Mouse (Mus musculus) MEL-GATA-1-ER (cell line): ENCODE results near the gene Thbs3.

Experiments used
- DNase-seq: peaks from one replicate; pipeline ENCODE4 v3.0.0-alpha.2; 2012; ENCODE audit warnings: low read depth; ENCODE audit errors: extremely low read depth

The Thbs3 gene

DNA sequence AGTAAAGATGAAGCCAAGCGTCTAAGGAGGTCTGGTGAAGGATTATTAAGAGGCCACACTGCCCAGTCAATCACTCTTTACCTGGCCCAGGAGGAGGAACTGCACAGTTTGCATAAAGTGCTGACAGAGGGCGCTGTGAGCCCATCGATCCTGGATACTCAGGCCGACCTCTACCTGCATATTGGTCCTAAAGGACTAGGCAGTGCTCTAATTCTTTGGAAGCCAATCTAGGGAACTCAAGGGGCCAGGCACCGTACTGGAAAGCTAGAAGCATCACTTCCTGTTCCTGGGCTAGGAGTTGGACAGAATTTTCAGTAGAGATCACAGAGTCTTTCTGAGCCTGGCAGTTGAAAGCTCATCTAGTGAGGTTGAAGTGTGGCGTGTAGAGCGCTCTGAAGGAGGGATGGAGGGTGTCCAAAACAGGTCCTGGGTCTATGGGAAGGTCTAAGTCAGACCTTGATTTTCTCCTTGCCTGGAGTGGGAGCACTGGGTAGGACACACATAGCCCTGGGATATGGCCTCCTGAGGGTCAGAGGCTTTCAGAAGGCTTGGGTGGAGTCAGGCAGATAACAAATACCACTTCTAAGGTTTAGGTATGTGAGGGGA lies 35.6 kb downstream of the Thbs3 start:
- DNase-seq: peak; percentile 48

- DNase-seq: no peak
Measured at GRCm38 (mm10) chr3:89251365-89251895, 36.5 kb downstream of the Thbs3 start.

GRCm38 (mm10) chr3:89254994-89255393 lies 40.0 kb downstream of the Thbs3 start:
- no peak for DNase-seq

DNA sequence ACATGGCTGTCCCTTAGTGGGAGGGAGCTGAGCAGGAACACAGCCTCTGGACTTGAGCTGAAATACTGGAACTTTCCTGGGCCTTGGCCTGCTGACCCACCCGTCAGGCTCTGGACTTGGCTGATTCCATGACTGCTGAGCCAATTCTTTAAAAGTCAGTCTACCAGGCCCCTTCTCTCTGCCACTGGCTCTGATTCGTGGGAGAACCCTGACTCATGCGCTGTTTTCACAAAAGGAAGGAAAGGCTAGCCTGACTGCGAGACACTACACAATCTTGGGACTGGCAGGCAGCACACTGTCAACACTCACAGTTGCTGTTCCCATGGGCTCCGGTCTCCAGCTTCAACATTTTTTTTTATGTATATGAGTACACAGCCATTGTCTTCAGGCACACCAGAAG lies 41.2 kb downstream of the Thbs3 start:
- no peak for DNase-seq

- no peak for DNase-seq
Measured at GRCm38 (mm10) chr3:89259076-89259475, 44.1 kb downstream of the Thbs3 start, which contains the start of gene Dpm3. Gene Dpm3 (plus strand): TSS chr3:89259358.

- DNase-seq: no peak
Measured at GRCm38 (mm10) chr3:89260211-89260610, 45.2 kb downstream of the Thbs3 start.

DNA sequence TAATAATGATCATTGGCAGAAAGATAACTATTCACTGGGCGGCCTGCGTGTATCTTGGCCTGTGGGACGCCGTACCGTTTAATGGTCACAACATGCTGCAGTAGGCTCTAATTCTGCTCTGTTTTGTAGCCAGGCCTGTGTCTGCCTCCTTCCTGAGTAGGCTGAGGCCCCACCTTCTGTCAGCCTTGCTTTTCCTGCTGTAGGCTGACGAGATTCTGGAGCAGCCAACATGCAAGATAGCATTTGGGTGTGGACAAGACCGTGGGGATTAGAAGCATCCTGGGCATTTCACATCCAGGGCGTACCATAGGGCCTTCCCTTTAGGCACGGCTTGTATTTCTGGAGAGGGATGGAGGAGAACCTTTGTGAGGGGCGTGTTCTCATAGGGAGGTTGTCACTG lies 47.4 kb downstream of the Thbs3 start:
- no peak for DNase-seq

GRCm38 (mm10) chr3:89266439-89266893 lies 51.5 kb downstream of the Thbs3 start:
- peak; percentile 82 for DNase-seq

DNA sequence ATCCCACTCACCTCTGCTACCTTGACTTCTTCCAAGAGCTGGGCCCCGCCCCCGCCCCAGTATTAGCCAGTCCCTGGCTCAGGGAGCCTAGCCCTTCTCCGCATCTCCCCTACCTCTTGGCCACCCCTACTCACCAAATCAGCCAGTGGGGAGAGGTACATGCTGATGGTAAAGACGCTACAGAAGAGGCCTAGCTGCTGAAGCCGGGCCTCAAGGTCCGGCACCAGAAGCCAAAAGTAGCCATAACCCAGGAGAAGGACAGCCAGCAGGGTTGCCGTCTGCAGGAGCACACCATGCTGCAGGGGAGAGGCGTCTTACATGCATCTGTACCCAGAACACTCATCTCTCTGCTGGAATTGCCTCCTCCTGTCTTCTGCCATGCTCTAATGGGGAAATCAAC lies 53.9 kb downstream of the Thbs3 start:
- no peak for DNase-seq

GRCm38 (mm10) chr3:89270051-89270755 lies 55.2 kb downstream of the Thbs3 start, which contains the start of gene Slc50a1:
Gene Slc50a1 (minus strand): TSS chr3:89270570.
- no peak for DNase-seq

- DNase-seq: no peak
Measured at GRCm38 (mm10) chr3:89270891-89271290, 55.9 kb downstream of the Thbs3 start.

- no peak for DNase-seq
Measured at GRCm38 (mm10) chr3:89271760-89272159, 56.8 kb downstream of the Thbs3 start.

GRCm38 (mm10) chr3:89276061-89276460 lies 61.1 kb downstream of the Thbs3 start:
- DNase-seq: no peak
